Mouse (Mus musculus) left cerebral cortex, postnatal 10 days (tissue): ENCODE data around the gene Brd4. TPM values are rescaled to one million over a fixed set of nuclear protein-coding genes. Genes with fewer than 3 reads are reported as not detected.

Experiments
- DNase-seq, 2 experiments: peaks; one replicate each; pipeline ENCODE4 v3.0.0; 2021 to 2022; ENCODE audit warnings: low spot score in 2 of 2, mixed read lengths in 1 of 2; ENCODE audit errors: extremely low spot score in 1 of 2
- intact Hi-C: fragments of 180-260 bp; cut with DNase I; formaldehyde crosslinking; loops from one replicate; pipeline ENCODE4 v1.15.1; 2025
- total RNA-seq, 2 experiments: library from RNA; stranded (reverse); gene quantifications; 2 replicates each; pipeline ENCODE4 v1.2.3; 2021

Brd4 gene
- total RNA-seq, 2 experiments from 2014 or later, result 115 to 123 TPM

DNA sequence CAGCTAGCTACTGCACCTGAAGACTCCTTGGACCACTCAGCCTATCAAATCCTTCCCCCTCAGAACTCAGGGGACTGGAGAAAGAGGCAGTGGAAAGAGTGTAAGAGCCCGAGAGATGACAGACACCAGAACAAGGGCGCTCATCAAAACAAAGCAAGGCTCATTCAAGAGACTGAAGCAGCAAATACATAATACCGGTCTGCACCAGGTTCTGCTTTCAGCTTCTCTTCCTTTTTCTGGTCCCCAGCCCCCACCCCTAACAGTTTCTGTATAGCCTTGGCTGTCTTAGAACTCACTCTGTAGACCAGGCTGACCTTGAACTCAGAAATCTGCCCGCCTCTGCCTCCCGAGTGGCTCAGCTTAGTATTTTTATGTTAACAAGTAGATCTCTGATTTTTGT is 91.5 kb downstream of the Brd4 start:
- intact Hi-C loops, result no loop called here
- no peak for DNase-seq

- intact Hi-C loops, result no loop called here
- DNase-seq, result no peak
Observed at GRCm38 (mm10) chr17:32189850-32190249, 94.7 kb downstream of the Brd4 start.

DNA sequence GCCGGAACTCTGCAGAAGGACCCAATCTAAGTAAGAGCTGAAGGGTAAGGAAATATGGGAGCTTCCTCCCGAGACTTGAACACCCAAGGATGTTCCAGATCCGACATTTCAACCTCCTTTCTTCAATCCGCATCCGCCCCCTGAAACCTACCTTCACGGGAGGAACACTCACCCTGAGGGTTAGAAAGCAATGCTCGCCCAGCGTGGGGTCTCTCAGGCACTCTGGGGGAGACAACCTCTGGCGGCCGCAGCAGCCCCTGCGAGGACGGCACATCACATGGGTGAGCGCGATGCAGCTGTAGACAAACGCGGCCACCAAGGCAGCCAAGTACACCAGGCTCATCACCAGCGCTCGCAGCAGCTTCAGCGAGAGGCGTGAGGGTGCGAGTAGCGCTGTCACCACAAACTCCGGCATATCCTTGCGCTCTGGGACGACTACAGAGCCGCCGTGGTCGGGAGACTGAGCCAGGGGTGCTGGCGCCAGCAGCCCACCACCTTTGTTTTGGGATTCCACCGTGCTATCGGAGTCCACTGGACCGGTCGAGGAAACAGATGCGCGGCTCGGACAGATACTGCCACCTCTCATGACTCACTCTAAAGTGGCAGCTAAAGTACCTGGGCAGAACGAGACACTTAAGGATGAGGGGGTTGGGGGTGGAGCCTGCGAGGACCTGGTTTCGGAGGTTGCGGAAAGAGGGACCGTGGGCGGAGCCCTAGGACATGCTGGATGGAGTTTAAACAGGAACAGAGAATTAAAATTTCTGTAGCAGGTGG is 95.5 kb downstream of the Brd4 start, which contains the start of gene Ephx3:
Gene Ephx3 (minus strand): TSS at position 687 of the 774 bp plus-strand sequence.
- DNase-seq, result peak in 1 of 2 experiments; percentile 50
- intact Hi-C loops, result no loop called here

- DNase-seq, result no peak
- intact Hi-C loops, result no loop called here
Observed at GRCm38 (mm10) chr17:32183017-32183416, 101.5 kb downstream of the Brd4 start.

DNA sequence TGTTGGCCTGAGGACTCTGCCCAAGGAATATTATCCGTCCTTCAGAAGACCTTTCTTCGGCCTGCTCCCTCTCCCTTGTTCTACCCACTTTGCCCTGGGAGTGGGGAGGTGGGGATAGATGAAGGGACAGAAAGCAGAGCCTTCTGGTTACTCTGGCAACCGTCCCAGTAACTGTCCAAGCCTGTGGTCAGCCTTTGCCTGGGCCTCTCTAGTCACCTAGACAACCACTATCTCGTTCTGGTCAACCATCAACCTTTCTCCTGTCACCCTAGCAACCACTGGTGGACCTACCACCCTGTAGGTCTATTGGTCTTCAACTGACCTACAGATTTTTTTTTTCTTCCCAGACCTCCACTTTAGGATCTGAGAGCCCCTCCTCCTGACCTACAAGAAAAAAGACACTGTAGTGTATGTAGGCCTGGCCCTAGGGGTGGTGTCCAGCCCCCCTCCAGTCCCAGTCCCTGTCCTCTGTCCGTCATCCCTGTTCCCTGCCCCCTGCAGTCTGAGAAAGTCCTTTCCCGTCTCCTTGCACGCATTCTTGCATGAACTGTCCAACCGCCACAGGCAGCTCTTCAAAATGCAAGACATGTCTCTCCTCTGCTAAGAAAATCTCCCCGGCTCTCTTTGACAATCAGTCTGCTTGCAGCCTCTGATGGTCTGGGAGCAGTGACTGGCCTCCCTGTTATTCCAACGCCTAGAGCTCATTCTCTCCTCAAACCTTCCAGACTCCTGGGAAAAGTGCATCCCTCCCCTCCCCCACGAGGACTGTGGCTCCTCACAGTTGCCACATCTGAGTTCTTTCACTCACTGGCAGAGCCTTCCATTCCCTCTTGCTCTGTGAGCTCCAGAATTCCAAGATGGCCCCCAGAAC is 104.7 kb downstream of the Brd4 start:
- intact Hi-C loops, result no loop called here
- DNase-seq, result peak in 1 of 2 experiments; percentile 53

DNA sequence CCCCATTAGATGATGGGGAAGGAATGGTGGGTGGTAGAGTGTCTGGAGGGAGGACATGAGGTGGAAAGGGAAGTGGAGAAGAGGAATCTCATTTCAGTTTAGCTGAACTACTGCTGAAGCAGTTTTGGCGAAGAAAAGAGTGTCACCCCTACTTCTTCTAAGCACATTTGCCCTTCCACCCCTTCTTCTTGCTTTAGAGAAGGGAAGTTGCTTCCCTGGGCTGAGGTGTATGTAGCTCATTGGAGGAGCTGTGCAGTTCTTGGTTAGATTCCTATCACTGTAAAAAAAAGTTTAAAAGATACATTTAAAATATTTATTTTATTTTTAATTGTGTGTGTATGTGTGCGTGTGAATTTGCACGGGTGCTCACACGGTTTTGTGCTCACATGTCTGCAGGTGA is 107.6 kb downstream of the Brd4 start:
- intact Hi-C loops, result no loop called here
- DNase-seq, result no peak

DNA sequence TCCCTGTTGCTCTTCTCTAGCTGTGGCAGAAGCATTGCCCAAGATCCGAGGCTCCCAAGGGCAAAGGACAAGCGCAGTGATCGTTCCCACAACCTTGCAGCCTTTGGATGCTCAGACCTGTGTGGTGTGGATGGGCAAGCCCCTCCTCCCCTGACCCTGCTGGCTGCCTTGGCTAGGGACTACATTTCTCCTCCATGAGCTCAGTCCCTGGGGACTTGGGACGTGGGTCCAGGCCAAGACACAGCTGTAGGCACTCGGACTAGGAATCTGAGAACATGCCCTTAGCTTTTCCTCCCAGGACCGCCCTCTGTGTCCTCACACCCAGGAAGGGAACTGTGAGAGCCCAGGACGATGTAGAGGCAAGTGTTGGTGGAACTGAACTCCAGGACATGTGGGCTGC is 111.4 kb downstream of the Brd4 start:
- DNase-seq, result peak in 1 of 2 experiments; percentile 84
- intact Hi-C loops, result no loop called here

DNA sequence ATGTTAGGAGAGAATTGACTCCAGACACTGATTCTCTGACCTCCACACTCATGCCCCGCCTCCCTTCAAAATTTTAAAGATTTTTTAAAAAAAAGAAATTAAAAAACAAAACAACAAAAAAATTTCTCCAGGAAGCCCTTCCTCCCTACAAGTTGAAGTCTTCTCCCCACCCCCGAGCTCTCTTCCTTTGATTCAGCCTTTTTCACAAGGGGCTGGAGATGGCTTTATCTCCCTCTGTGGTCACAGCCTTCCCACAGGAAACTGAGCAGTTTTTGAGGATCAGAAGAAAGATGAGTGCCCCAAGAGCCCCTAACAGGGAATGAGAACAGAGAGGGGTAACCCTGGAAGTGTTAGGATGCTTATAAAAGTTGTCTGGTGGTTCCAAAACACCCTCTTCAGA is 112.0 kb downstream of the Brd4 start:
- DNase-seq, result no peak
- intact Hi-C loops, result no loop called here

DNA sequence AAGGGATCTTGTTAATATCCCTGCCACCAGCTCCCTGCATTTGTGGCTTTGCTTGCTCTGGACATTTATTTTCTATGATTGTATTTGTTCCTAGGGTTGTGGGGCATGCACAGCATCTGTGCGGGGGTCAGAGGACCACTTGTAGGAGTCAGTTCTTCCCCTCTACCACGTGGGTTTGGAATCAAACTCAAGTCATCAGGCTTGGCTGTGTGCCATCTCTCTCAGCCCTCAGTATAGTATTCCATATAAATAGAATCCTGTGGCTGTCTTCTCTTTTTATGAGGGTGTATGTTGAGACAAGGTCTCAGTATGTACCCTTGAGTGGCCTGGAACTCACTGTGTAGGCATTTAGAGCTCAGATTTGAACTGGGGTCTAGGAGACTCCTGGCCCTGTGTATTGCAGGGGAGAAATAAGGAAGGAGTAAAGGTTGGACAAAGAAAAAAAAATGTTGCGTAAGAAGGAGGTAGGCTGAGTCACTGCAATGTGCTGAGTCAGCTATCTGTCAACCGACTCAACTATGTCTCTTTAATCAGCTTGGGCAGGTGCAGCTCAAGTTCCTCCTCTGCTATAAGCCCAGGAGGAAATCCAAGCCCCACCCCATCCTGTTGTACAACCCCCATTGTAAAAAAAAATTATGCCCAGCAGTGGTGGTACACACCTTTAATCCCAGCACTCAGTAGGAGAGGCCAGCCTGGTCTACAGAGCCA is 114.8 kb downstream of the Brd4 start:
- DNase-seq, result no peak
- intact Hi-C loops, result no loop called here

DNA sequence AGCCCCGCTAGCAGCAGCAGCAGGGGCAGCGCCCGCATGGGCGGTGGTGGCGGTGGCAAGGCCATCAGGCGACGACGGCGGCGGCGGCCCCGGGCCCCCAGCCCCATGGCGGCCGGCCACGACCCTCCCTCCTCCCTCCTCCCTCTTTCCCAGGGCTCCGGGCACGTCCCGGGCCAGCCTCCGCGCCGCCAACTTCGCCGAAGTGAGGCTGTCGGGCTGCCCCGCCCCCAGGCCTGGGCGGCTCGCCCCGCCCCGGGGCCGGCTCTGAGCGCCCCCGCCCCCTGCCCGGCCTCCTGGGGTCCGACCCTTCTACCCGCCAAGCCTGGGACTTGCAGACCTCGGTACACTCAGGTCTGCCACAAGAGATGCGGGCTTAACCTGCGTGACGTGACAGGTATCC is 117.8 kb downstream of the Brd4 start, which contains the start of gene Notch3:
Gene Notch3 (minus strand): TSS at position 166 of the 400 bp plus-strand sequence.
- DNase-seq, result peak in 1 of 2 experiments; percentile 83
- intact Hi-C loops, result no loop called here

DNA sequence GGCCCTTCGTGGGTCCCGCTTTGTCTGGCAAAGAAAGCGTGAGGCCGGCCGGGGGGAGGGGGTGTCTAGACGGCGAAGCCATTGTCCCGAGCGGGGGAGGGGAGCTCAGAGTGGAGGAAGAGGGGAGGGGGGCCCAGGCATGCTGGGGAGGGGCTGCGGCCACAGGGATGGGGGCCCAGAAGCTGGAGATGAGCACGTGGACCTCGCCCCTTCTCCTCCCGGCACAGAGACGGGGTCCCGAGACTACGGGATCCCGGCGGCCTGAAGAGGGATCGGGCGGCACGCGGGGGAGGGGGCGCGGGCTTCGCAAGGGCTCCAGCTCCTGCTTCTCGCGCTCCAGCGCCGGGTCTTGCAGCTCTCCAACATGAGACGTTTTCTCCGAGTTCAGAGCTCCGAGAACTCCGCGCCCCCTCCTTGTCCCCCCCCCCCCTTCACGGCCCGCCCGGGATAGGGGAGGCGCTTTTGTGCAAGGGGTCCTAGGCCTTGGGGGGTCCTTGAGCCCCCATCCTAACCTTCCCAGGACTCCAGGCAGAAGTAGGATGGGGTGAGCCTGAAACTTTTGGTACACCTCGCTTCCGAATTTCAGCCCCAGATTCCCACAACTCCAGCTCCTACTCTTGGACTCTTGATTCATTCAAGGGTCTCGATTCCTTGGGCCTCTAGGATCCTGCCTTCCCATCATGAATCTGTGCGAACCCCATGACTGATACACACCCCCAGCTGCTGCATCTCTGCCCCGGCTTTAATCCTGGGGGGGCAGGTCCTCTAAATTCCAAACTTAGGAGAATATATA is 118.5 kb downstream of the Brd4 start:
- DNase-seq, result peak in 1 of 2 experiments; percentile 80
- intact Hi-C loops, result no loop called here

- intact Hi-C loops, result no loop called here
- no peak for DNase-seq
Observed at GRCm38 (mm10) chr17:32165266-32165802, 119.2 kb downstream of the Brd4 start.

DNA sequence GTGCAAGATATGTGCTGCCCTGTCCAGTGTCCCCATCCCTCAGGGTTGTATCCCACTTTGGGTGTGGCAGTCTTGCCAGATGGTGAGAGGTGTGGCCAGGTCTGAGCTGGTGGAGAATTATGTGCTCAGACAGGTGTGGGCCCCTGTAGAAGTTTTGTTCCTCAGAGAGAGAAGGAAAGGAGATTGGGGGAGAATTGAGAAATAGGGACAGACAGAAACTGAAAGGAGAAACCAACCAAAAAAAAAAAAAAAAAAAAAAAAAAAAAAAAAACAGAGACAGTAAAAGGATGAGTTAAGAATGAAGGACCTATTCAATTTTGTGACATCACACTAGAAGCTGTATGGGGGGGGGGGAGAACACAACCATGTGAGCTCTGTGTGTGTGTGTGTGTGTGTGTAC is 119.7 kb downstream of the Brd4 start:
- intact Hi-C loops, result no loop called here
- DNase-seq, result no peak

- intact Hi-C loops, result no loop called here
- DNase-seq, result peak in 1 of 2 experiments; percentile 76
Observed at GRCm38 (mm10) chr17:32163910-32164650, 120.4 kb downstream of the Brd4 start.

- intact Hi-C loops, result no loop called here
- peak; percentile 36 to 86 for DNase-seq
Observed at GRCm38 (mm10) chr17:32162112-32162850, 122.2 kb downstream of the Brd4 start.

DNA sequence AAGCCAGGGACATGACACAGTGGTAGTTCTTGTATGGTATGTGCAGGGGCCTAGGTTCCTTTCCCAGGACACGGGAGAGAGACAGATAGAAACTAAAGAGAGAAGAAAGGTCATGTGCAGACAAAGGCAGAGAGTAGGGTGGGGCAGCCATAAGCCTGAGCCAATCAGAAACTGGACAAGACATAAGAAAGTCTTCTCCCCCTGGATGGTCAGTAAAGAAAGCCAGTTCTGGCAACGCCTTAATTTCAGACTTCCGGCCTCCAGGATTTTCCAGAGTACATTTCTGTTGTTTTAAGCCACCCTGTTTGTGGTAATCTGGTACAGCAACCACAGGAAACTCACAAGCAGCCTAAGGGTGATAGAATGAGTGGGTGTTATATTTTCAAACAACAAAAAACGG is 123.6 kb downstream of the Brd4 start:
- DNase-seq, result no peak

DNA sequence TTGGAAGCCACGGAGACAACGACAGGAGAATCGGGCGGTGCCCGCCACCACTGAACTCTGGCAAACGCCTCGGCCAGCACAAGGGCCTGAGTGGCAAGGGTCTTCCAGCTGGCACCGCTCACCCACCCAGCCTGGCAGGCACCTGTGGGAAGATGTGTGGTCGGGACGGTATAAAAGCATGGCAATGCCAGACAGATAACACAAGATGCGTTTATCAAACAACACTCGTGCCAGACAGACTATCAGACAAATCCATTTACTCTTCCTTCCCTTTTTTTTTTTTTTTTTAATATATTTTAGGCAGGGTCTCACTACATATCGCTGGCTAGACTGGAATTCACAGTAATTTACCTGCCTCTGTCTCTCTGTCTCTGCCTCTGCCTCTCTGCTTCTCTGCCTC is 125.7 kb downstream of the Brd4 start:
- intact Hi-C loops, result no loop called here
- DNase-seq, result no peak

More for the DNA sequence above, 123.6 kb downstream of the Brd4 start:
- intact Hi-C loops, result no loop called here
